ENCODE assay signal across 8 mouse cellular contexts in genomic region chr4:117494911-117495501, GRCm38 (mm10). TPM values are rescaled to one million over a fixed set of nuclear protein-coding genes. Genes with fewer than 3 reads are reported as not detected.
A peak's percentile ranks its signal among the peaks of the same experiment; 100 is the strongest.
DNase-seq lines count a peak whose midpoint lies in the region; ATAC-seq lines count a peak whose summit lies in the region.

No protein-coding gene starts in this region.

- ATAC-seq in embryonic facial prominence, embryonic 13.5 days (ENCODE audit: insufficient number of reproducible peaks, insufficient read depth, low FRiP score, low TSS enrichment, low read depth): peak; percentile 43; the same call in 1 of the 2 replicates
- no peak; the same call in 1 of the 2 replicates for ATAC-seq in limb, embryonic 15.5 days (ENCODE audit: insufficient number of reproducible peaks, low FRiP score, low TSS enrichment, low read depth)

- peak overlapping the region; percentile 51 for H3K4me3 ChIP-seq in embryonic facial prominence, embryonic 13.5 days
- H3K4me3 ChIP-seq in limb, embryonic 15.5 days: peak overlapping the region; percentile 50

- intact Hi-C loops in heart, postnatal 14 days (cut with DNase I): no loop called here

- H3K36me3 ChIP-seq in embryonic facial prominence, embryonic 13.5 days: no peaks in the 10 kb centered on the region
- H3K36me3 ChIP-seq in limb, embryonic 15.5 days: no peaks in the 10 kb centered on the region

- peaks cover 37% of the 10 kb centered on the region for H3K4me1 ChIP-seq in embryonic facial prominence, embryonic 13.5 days
- H3K4me1 ChIP-seq in limb, embryonic 15.5 days: peaks cover 36% of the 10 kb centered on the region

- H3K9ac ChIP-seq in embryonic facial prominence, embryonic 13.5 days: peak overlapping the region; percentile 59
- peak overlapping the region; percentile 43 for H3K9ac ChIP-seq in limb, embryonic 15.5 days

- peak overlapping the region; percentile 94 for H3K4me2 ChIP-seq in embryonic facial prominence, embryonic 13.5 days
- peak overlapping the region; percentile 91 for H3K4me2 ChIP-seq in limb, embryonic 15.5 days

- peak; percentile 27 for DNase-seq in urinary bladder, adult 2 months (ENCODE audit: low spot score)
- DNase-seq in urinary bladder, postnatal 10 days (ENCODE audit: low spot score): no peak
- peak; percentile 38 to 40 for DNase-seq in heart, postnatal 14 days
- peak; percentile 79 for DNase-seq in neural tube, embryonic 10.5 days (ENCODE audit: extremely low spot score, low spot score)
- DNase-seq in c-Kit-positive CD71-positive TER-119-positive erythroid progenitor cells, embryonic 14.5 days (ENCODE audit: low spot score): no peak
- DNase-seq in left cerebral cortex, adult 11 months (ENCODE audit: low spot score): no peak

- H3K27ac ChIP-seq in embryonic facial prominence, embryonic 13.5 days: no peak overlapping the region
- peak overlapping the region; percentile 81 for H3K27ac ChIP-seq in limb, embryonic 15.5 days

- H3K9me3 ChIP-seq in embryonic facial prominence, embryonic 13.5 days: no peaks in the 10 kb centered on the region
- H3K9me3 ChIP-seq in limb, embryonic 15.5 days: no peaks in the 10 kb centered on the region

- WGBS in embryonic facial prominence, embryonic 13.5 days: under 1% methylated on average over 47 of the region's 47 CpGs
- under 1% methylated on average over 45 of the region's 47 CpGs for WGBS in limb, embryonic 15.5 days

- peaks cover 83% of the 10 kb centered on the region for H3K27me3 ChIP-seq in embryonic facial prominence, embryonic 13.5 days
- H3K27me3 ChIP-seq in limb, embryonic 15.5 days: peaks cover 56% of the 10 kb centered on the region

RNA-seq across cellular contexts. Expression of gene Rnf220, which starts 1.8 kb away (rescaled TPM):
- 66.2 and 76.1 TPM in 2 replicates for polyA plus RNA-seq in urinary bladder, adult 2 months (2012; rRNA removed)
- polyA plus RNA-seq in embryonic facial prominence, embryonic 13.5 days (2015; fragmentation: Nextera tagmentation; extraction: Ambion mirVana): 86.7 and 89.9 TPM in 2 replicates
- total RNA-seq in heart, postnatal 14 days (2021): 10 to 100 TPM; 31.6 to 35.3 TPM
- polyA plus RNA-seq in limb, embryonic 15.5 days (2015; fragmentation: Nextera tagmentation; extraction: Ambion mirVana): 64.7 and 73.0 TPM in 2 replicates

RNA-seq across cellular contexts. Expression of gene Eri3, which starts 55.2 kb away (rescaled TPM):
- polyA plus RNA-seq in urinary bladder, adult 2 months (2012; rRNA removed): 83.5 and 95.4 TPM in 2 replicates
- 166 and 168 TPM in 2 replicates for polyA plus RNA-seq in embryonic facial prominence, embryonic 13.5 days (2015; fragmentation: Nextera tagmentation; extraction: Ambion mirVana)
- total RNA-seq in heart, postnatal 14 days (2021): 10 to 100 TPM; 75.4 to 82.6 TPM
- polyA plus RNA-seq in limb, embryonic 15.5 days (2015; fragmentation: Nextera tagmentation; extraction: Ambion mirVana): 144 and 158 TPM in 2 replicates

Comparison
In these comparisons a context has a peak if more than half of its experiments do, and no peak if none do; other contexts are left out.
1. DNase-seq: peak in urinary bladder, adult 2 months (single experiment), heart, postnatal 14 days (2 of 2) and neural tube, embryonic 10.5 days (single experiment); none in urinary bladder, postnatal 10 days (single experiment), c-Kit-positive CD71-positive TER-119-positive erythroid progenitor cells, embryonic 14.5 days (single experiment) and left cerebral cortex, adult 11 months (single experiment).